Mouse (Mus musculus): ENCODE measurements around the gene H13. TPM values are rescaled to one million over a fixed set of nuclear protein-coding genes. Genes with fewer than 3 reads are reported as not detected.

The H13 gene
- polyA plus RNA-seq, 1 experiment from 2014 or later, result 169 TPM

DNA sequence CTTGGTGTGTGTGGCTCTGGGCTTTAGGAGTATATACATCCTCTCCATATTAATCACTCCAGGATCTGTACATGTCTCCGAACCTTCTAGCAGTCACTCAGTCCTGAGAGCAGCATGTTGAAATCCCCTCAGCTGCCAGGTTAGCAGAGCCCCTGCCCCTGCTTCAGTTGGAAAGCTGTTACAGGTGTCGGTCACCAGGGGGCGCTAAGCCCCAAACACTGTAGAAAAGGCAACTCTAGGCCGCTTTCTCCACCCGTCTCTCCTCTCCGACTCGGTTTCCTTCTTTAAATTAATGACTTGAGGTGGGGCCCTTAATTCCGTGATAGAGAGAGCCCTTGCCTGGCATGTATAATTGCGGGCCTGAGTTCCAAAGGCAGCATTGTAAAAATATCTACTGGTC is 24.0 kb downstream of the H13 start:
- peaks cover 27% of the 10 kb centered on the region for H3K4me1 ChIP-seq (replicated peaks)
- peaks cover 64% of the 10 kb centered on the region for H3K36me3 ChIP-seq
- peak overlapping the region; percentile 46; the same call in 1 of the 2 replicates for H3K9ac ChIP-seq
- WGBS, result 20% methylated on average over 9 of the region's 9 CpGs
- no peak for ATAC-seq (ENCODE audit: low FRiP score)
- H3K4me2 ChIP-seq, result peak overlapping the region; percentile 46
- H3K4me3 ChIP-seq, result peak overlapping the region; percentile 26
- no peaks in the 10 kb centered on the region for H3K27me3 ChIP-seq
- H3K9me3 ChIP-seq, result no peaks in the 10 kb centered on the region
- H3K27ac ChIP-seq, result peak overlapping the region; percentile 66

DNA sequence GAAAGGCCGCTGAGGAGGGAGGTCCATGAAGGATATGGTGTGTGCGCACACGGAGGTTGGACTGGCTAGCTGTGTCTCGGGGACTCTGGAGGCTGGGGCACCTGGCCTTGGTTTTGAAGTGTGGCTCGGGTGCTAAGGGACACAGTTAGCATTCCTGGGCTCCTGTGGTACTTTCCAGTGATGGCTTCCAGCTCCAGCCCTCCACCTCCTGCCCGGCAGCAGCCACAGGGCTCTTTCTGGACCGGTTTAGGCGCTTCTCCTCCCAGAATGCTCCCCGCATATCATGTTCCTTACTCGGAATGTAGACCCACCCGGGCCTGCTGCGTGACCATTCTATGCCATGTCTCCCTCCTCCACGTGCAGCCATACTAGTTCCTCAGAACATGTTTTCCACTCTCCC is 24.5 kb downstream of the H13 start:
- no peak for ATAC-seq (ENCODE audit: low FRiP score)
- Histone ChIP-seq H3K4me1 (replicated peaks) (peaks cover 22% of the 10 kb centered on the region), H3K9ac (peak overlapping the region; percentile 46; the same call in 1 of the 2 replicates), H3K36me3 (peaks cover 64% of the 10 kb centered on the region), H3K27me3 (no peaks in the 10 kb centered on the region), H3K27ac (peak overlapping the region; percentile 66), H3K4me3 (peak overlapping the region; percentile 26), H3K4me2 (peak overlapping the region; percentile 46), H3K9me3 (no peaks in the 10 kb centered on the region)
- 91% methylated on average over 13 of the region's 13 CpGs for WGBS

DNA sequence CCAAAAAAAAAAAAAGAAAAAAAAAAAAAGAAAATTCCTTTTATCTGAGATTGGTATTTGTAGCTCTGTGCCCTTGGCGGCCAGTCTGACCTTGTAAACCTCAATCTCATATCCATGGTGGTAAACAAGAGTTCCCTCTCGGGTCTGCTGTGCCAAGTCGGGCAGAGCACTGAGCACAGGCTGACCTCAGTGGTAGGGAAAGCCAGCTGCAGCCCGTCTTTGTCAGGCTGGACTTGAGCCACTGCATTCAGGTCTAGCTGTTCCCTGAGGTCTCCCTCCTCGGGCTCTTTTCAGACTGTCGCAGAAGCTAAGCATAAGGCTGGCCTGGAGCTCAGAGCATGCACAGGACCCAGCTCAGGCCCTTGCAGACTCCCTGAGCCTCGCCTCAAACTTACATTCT is 25.4 kb downstream of the H13 start:
- Histone ChIP-seq H3K27me3 (no peaks in the 10 kb centered on the region), H3K9ac (no peak overlapping the region), H3K4me1 (replicated peaks) (peaks cover 17% of the 10 kb centered on the region), H3K36me3 (peaks cover 64% of the 10 kb centered on the region), H3K9me3 (no peaks in the 10 kb centered on the region), H3K4me2 (no peak overlapping the region), H3K4me3 (no peak overlapping the region), H3K27ac (no peak overlapping the region)
- no peak for ATAC-seq (ENCODE audit: low FRiP score)
- WGBS, result 87% methylated on average over 7 of the region's 7 CpGs

DNA sequence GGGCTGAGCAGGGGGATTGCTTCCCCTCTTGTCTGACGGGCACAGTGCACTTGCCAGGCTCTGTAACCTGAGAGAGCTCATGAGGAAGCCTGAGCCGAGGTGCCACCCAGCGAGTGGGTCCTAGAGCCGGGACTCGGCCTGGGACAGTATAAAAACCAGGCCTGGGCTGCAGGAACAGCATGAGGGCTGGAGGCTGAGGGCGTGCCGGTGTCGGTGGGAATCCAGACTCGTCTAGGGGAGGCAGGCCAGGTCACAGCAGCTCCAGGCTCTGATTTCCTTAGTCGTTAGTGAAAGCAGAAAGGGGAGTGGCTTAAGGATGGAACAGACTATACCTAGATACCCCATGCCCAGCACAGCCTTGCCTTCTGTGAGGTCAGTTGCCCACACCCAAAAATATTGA is 26.8 kb downstream of the H13 start:
- no peak for ATAC-seq (ENCODE audit: low FRiP score)
- no peaks in the 10 kb centered on the region for H3K27me3 ChIP-seq
- H3K36me3 ChIP-seq, result peaks cover 65% of the 10 kb centered on the region
- H3K4me2 ChIP-seq, result no peak overlapping the region
- no peak overlapping the region for H3K4me3 ChIP-seq
- no peaks in the 10 kb centered on the region for H3K9me3 ChIP-seq
- peak overlapping the region; percentile 67 for H3K9ac ChIP-seq
- peaks cover 17% of the 10 kb centered on the region for H3K4me1 ChIP-seq (replicated peaks)
- peak overlapping the region; percentile 72; the same call in 1 of the 2 replicates for H3K27ac ChIP-seq
- 73% methylated on average over 10 of the region's 10 CpGs for WGBS

GRCm38 (mm10) chr2:152696476-152697164 is 27.4 kb downstream of the H13 start:
- no peaks in the 10 kb centered on the region for H3K9me3 ChIP-seq

DNA sequence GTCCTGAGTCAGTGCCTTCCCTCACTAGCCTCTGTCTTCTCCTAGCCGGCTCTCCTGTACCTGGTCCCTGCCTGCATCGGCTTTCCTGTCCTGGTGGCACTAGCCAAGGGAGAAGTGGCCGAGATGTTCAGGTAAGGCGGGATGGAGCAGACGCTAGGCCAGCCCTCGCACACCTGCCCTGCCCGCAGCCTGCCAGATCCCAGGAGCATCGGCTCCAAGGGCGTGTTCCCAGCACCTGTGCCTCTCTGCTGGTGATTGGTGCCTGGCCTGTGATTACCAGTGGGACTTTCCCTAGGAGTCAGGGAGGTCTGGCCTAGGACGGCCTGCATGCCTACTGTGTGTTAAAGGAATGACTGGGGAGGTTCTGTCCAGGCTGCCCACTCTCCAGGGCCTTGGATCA is 30.9 kb downstream of the H13 start:
- WGBS, result 97% methylated on average over 10 of the region's 10 CpGs
- Histone ChIP-seq H3K4me1 (replicated peaks) (peaks cover 15% of the 10 kb centered on the region), H3K9ac (no peak overlapping the region), H3K4me3 (no peak overlapping the region), H3K36me3 (peaks cover 96% of the 10 kb centered on the region), H3K4me2 (no peak overlapping the region), H3K9me3 (no peaks in the 10 kb centered on the region), H3K27me3 (no peaks in the 10 kb centered on the region), H3K27ac (no peak overlapping the region)
- no peak for ATAC-seq (ENCODE audit: low FRiP score)

More at GRCm38 (mm10) chr2:152696476-152697164, 27.4 kb downstream of the H13 start:
- 42% methylated on average over 20 of the region's 20 CpGs for WGBS
- Histone ChIP-seq H3K27me3 (no peaks in the 10 kb centered on the region), H3K9ac (peak overlapping the region; percentile 67), H3K4me1 (replicated peaks) (peaks cover 17% of the 10 kb centered on the region), H3K4me3 (no peak overlapping the region), H3K27ac (peak overlapping the region; percentile 72), H3K36me3 (peaks cover 68% of the 10 kb centered on the region), H3K4me2 (no peak overlapping the region)
- ATAC-seq (ENCODE audit: low FRiP score), result peak; percentile 49

- H3K27ac ChIP-seq, result no peak overlapping the region
- H3K9me3 ChIP-seq, result no peaks in the 10 kb centered on the region
- no peaks in the 10 kb centered on the region for H3K27me3 ChIP-seq
- H3K4me1 ChIP-seq (replicated peaks), result peaks cover 21% of the 10 kb centered on the region
- H3K4me3 ChIP-seq, result no peak overlapping the region
- H3K9ac ChIP-seq, result no peak overlapping the region
- H3K4me2 ChIP-seq, result no peak overlapping the region
- WGBS, result 96% methylated on average over 8 of the region's 8 CpGs
- no peak for ATAC-seq (ENCODE audit: low FRiP score)
- H3K36me3 ChIP-seq, result peaks cover 96% of the 10 kb centered on the region
Measured at GRCm38 (mm10) chr2:152700725-152701124, 31.5 kb downstream of the H13 start.

- H3K9me3 ChIP-seq, result no peaks in the 10 kb centered on the region
- H3K27me3 ChIP-seq, result no peaks in the 10 kb centered on the region
- H3K36me3 ChIP-seq, result peaks cover 80% of the 10 kb centered on the region
- H3K9ac ChIP-seq, result 0 out of 2 replicates have a peak overlapping the region, but pooled peaks have one; percentile 25
- ATAC-seq (ENCODE audit: low FRiP score), result no peak
- H3K4me2 ChIP-seq, result no peak overlapping the region
- no peak overlapping the region for H3K4me3 ChIP-seq
- H3K27ac ChIP-seq, result peak overlapping the region; percentile 55; the same call in 1 of the 2 replicates
- 93% methylated on average over 21 of the region's 21 CpGs for WGBS
- peaks cover 36% of the 10 kb centered on the region for H3K4me1 ChIP-seq (replicated peaks)
Measured at GRCm38 (mm10) chr2:152703596-152704255, 34.5 kb downstream of the H13 start.

DNA sequence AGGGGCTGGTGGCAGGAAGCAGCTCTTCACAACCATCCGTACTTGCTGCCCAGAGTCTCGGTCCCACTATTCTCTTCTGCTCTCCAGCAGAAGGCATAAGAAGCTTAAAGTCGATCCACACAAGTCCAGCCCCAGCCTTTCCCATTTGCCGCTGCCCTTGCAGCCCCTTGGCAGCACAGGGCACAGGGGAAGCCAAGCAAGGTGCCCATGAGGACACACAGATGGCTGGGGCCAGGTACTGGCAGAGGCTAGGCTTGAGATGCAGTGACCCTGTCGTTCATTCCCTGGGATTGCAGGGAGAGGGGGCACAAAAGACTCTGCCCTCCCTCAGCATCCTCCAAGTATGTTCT is 35.0 kb downstream of the H13 start:
- Histone ChIP-seq H3K4me1 (replicated peaks) (peaks cover 36% of the 10 kb centered on the region), H3K9ac (peak overlapping the region; percentile 25; the same call in 1 of the 2 replicates), H3K27ac (peak overlapping the region; percentile 55), H3K36me3 (peaks cover 75% of the 10 kb centered on the region), H3K9me3 (no peaks in the 10 kb centered on the region), H3K4me3 (no peak overlapping the region), H3K4me2 (no peak overlapping the region), H3K27me3 (no peaks in the 10 kb centered on the region)
- 79% methylated on average over 5 of the region's 5 CpGs for whole genome bisulfite sequencing
- ATAC-seq (ENCODE audit: low FRiP score), result no peak

GRCm38 (mm10) chr2:152704811-152705370 is 35.6 kb downstream of the H13 start:
- H3K4me1 ChIP-seq (replicated peaks), result peaks cover 36% of the 10 kb centered on the region
- no peak overlapping the region for H3K4me3 ChIP-seq
- WGBS, result 92% methylated on average over 14 of the region's 14 CpGs
- no peak for ATAC-seq (ENCODE audit: low FRiP score)
- H3K9ac ChIP-seq, result peak overlapping the region; percentile 25; the same call in 1 of the 2 replicates
- peaks cover 68% of the 10 kb centered on the region for H3K36me3 ChIP-seq
- H3K27ac ChIP-seq, result peak overlapping the region; percentile 92
- no peak overlapping the region for H3K4me2 ChIP-seq
- H3K27me3 ChIP-seq, result no peaks in the 10 kb centered on the region
- H3K9me3 ChIP-seq, result no peaks in the 10 kb centered on the region

GRCm38 (mm10) chr2:152705993-152706571 is 36.8 kb downstream of the H13 start:
- no peak overlapping the region for H3K4me3 ChIP-seq
- no peaks in the 10 kb centered on the region for H3K27me3 ChIP-seq
- no peaks in the 10 kb centered on the region for H3K9me3 ChIP-seq
- WGBS, result 42% methylated on average over 22 of the region's 22 CpGs
- H3K27ac ChIP-seq, result peak overlapping the region; percentile 92
- H3K4me2 ChIP-seq, result no peak overlapping the region
- peak; percentile 53 for ATAC-seq (ENCODE audit: low FRiP score)
- H3K36me3 ChIP-seq, result peaks cover 56% of the 10 kb centered on the region
- peak overlapping the region; percentile 49; the same call in 1 of the 2 replicates for H3K9ac ChIP-seq
- H3K4me1 ChIP-seq (replicated peaks), result peaks cover 36% of the 10 kb centered on the region

DNA sequence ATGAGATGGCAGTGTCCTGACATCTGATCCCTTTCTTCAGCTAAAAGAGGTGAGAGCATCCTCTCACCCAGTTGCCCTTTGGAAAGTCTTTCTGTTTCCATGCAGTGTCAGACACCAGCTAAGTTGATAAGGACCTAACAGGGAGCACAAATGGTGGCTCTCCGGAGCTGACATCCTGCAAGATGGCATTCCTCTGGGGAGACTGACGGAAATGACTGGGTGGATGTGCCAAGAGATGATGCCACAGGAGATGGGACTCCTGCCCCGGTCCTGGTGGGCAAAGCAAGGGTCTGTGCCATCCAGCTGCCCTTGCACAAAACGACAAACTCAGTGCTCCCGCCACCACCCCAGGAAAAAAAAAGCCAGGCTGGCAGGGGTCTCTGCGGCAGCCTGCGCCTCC is 37.9 kb downstream of the H13 start:
- peaks cover 45% of the 10 kb centered on the region for H3K36me3 ChIP-seq
- WGBS, result 15% methylated on average over 7 of the region's 7 CpGs
- no peaks in the 10 kb centered on the region for H3K9me3 ChIP-seq
- H3K4me2 ChIP-seq, result peak overlapping the region; percentile 61
- peak overlapping the region; percentile 43 for H3K4me3 ChIP-seq
- ATAC-seq (ENCODE audit: low FRiP score), result no peak
- H3K27ac ChIP-seq, result peak overlapping the region; percentile 92
- no peaks in the 10 kb centered on the region for H3K27me3 ChIP-seq
- peaks cover 36% of the 10 kb centered on the region for H3K4me1 ChIP-seq (replicated peaks)
- peak overlapping the region; percentile 79 for H3K9ac ChIP-seq
